Mouse (Mus musculus) lung, postnatal 0 days (tissue): ENCODE results near the gene Elmo1.

ENCODE experiments used
- CTCF ChIP-seq: IDR thresholded peaks from 2 replicates; pipeline ENCODE4 v1.5.1; 2016; ENCODE audit warnings: antibody characterized with exemption, mild to moderate bottlenecking
- EP300 ChIP-seq: IDR thresholded peaks from 2 replicates; pipeline ENCODE4 v1.6.1; 2016; ENCODE audit warnings: antibody characterized with exemption, mild to moderate bottlenecking, control low read depth

GRCm38 (mm10) chr13:20590983-20591382 lies 500.6 kb downstream of the Elmo1 start:
- TF ChIP-seq CTCF (no peak), EP300 (no peak)
